Mouse (Mus musculus): Measurements from ENCODE around the gene Cacna1d.
A peak's percentile ranks its signal among the peaks of the same experiment; 100 is the strongest.

The Cacna1d gene

GRCm38 (mm10) chr14:30103946-30104536 lies 387.2 kb downstream of the Cacna1d start:
- DNase-seq (ENCODE audit: low read depth, low spot score) = no peak

GRCm38 (mm10) chr14:30097239-30097638 lies 394.0 kb downstream of the Cacna1d start:
- DNase-seq (ENCODE audit: low read depth, low spot score) = peak; percentile 48

GRCm38 (mm10) chr14:30092426-30092825 lies 398.8 kb downstream of the Cacna1d start:
- no peak for DNase-seq (ENCODE audit: low read depth, low spot score)

- DNase-seq (ENCODE audit: low read depth, low spot score) = no peak
Measured at GRCm38 (mm10) chr14:30092021-30092420, 399.2 kb downstream of the Cacna1d start.

- no peak for DNase-seq (ENCODE audit: low read depth, low spot score)
Measured at GRCm38 (mm10) chr14:30079729-30080128, 411.5 kb downstream of the Cacna1d start.

- no peak for DNase-seq (ENCODE audit: low read depth, low spot score)
Measured at GRCm38 (mm10) chr14:30078115-30078808, 413.0 kb downstream of the Cacna1d start.

GRCm38 (mm10) chr14:30075268-30075887 lies 415.9 kb downstream of the Cacna1d start:
- no peak for DNase-seq (ENCODE audit: low read depth, low spot score)

GRCm38 (mm10) chr14:30068566-30068965 lies 422.7 kb downstream of the Cacna1d start:
- DNase-seq (ENCODE audit: low read depth, low spot score) = no peak

- DNase-seq (ENCODE audit: low read depth, low spot score) = no peak
Measured at GRCm38 (mm10) chr14:30066752-30067151, 424.5 kb downstream of the Cacna1d start.

GRCm38 (mm10) chr14:30064864-30065263 lies 426.4 kb downstream of the Cacna1d start:
- DNase-seq (ENCODE audit: low read depth, low spot score) = no peak

GRCm38 (mm10) chr14:30056031-30056766 lies 435.1 kb downstream of the Cacna1d start:
- no peak for DNase-seq (ENCODE audit: low read depth, low spot score)

GRCm38 (mm10) chr14:30054922-30055321 lies 436.3 kb downstream of the Cacna1d start:
- no peak for DNase-seq (ENCODE audit: low read depth, low spot score)

GRCm38 (mm10) chr14:30050280-30050679 lies 441.0 kb downstream of the Cacna1d start:
- DNase-seq (ENCODE audit: low read depth, low spot score) = no peak

GRCm38 (mm10) chr14:30048049-30048448 lies 443.2 kb downstream of the Cacna1d start:
- peak; percentile 49 for DNase-seq (ENCODE audit: low read depth, low spot score)

GRCm38 (mm10) chr14:30046976-30047375 lies 444.3 kb downstream of the Cacna1d start:
- DNase-seq (ENCODE audit: low read depth, low spot score) = no peak

- no peak for DNase-seq (ENCODE audit: low read depth, low spot score)
Measured at GRCm38 (mm10) chr14:30045704-30046220, 445.5 kb downstream of the Cacna1d start.

- DNase-seq (ENCODE audit: low read depth, low spot score) = no peak
Measured at GRCm38 (mm10) chr14:30045239-30045638, 446.0 kb downstream of the Cacna1d start.

GRCm38 (mm10) chr14:30043356-30043940 lies 447.8 kb downstream of the Cacna1d start:
- no peak for DNase-seq (ENCODE audit: low read depth, low spot score)

GRCm38 (mm10) chr14:30041836-30042235 lies 449.4 kb downstream of the Cacna1d start:
- DNase-seq (ENCODE audit: low read depth, low spot score) = no peak

GRCm38 (mm10) chr14:30039413-30039812 lies 451.8 kb downstream of the Cacna1d start:
- DNase-seq (ENCODE audit: low read depth, low spot score) = no peak

- no peak for DNase-seq (ENCODE audit: low read depth, low spot score)
Measured at GRCm38 (mm10) chr14:30038431-30038830, 452.8 kb downstream of the Cacna1d start.

- no peak for DNase-seq (ENCODE audit: low read depth, low spot score)
Measured at GRCm38 (mm10) chr14:30033405-30033804, 457.9 kb downstream of the Cacna1d start.
